Mouse (Mus musculus) monocyte, adult 2 months (primary cell): ENCODE results near the gene Olfr524.

Source experiments
- DNase-seq, 2 experiments: peaks; one replicate each; pipeline ENCODE4 v3.0.0; 2022; ENCODE audit warnings: low spot score in 2 of 2, low read depth in 1 of 2

Gene Olfr524

GRCm38 (mm10) chr7:140205864-140206263 lies at the start of gene Olfr524:
Gene Olfr524, minus strand, starts transcription at chr7:140205964.
- no peak for DNase-seq

- no peak for DNase-seq
These were observed 48.1 kb upstream of the Olfr524 start for GRCm38 (mm10) chr7:140253780-140254299.

GRCm38 (mm10) chr7:140247216-140247615 lies 41.5 kb upstream of the Olfr524 start, which contains the start of gene 5830411N06Rik:
Gene 5830411N06Rik, plus strand, starts transcription at chr7:140247284.
- no peak for DNase-seq

- no peak for DNase-seq
These were observed 27.9 kb upstream of the Olfr524 start for GRCm38 (mm10) chr7:140233696-140234095.

GRCm38 (mm10) chr7:140231026-140231425 lies 25.3 kb upstream of the Olfr524 start:
- no peak for DNase-seq

- no peak for DNase-seq
These were observed 22.7 kb upstream of the Olfr524 start for GRCm38 (mm10) chr7:140228476-140228875.

GRCm38 (mm10) chr7:140224209-140224608 lies 18.4 kb upstream of the Olfr524 start:
- no peak for DNase-seq

GRCm38 (mm10) chr7:140220375-140220774 lies 14.6 kb upstream of the Olfr524 start:
- no peak for DNase-seq

- no peak for DNase-seq
These were observed 13.5 kb upstream of the Olfr524 start for GRCm38 (mm10) chr7:140219268-140219667.

GRCm38 (mm10) chr7:140217967-140218366 lies 12.2 kb upstream of the Olfr524 start, which contains the start of gene Cd163l1:
Gene Cd163l1, plus strand, starts transcription at chr7:140218267.
- no peak for DNase-seq

- DNase-seq: no peak
These were observed 8.1 kb upstream of the Olfr524 start for GRCm38 (mm10) chr7:140213841-140214240.

- no peak for DNase-seq
These were observed 2.9 kb upstream of the Olfr524 start for GRCm38 (mm10) chr7:140208677-140209076.

GRCm38 (mm10) chr7:140208153-140208552 lies 2.4 kb upstream of the Olfr524 start:
- no peak for DNase-seq

- no peak for DNase-seq
These were observed 1.1 kb upstream of the Olfr524 start for GRCm38 (mm10) chr7:140206904-140207303.

GRCm38 (mm10) chr7:140201090-140201489 lies 4.7 kb downstream of the Olfr524 start:
- DNase-seq: no peak

GRCm38 (mm10) chr7:140196002-140196401 lies 9.8 kb downstream of the Olfr524 start:
- DNase-seq: no peak

- DNase-seq: no peak
These were observed 11.7 kb downstream of the Olfr524 start for GRCm38 (mm10) chr7:140194031-140194430.

GRCm38 (mm10) chr7:140192851-140193250 lies 12.9 kb downstream of the Olfr524 start:
- DNase-seq: no peak

- DNase-seq: no peak
These were observed 13.3 kb downstream of the Olfr524 start for GRCm38 (mm10) chr7:140192445-140192844.

- no peak for DNase-seq
These were observed 15.3 kb downstream of the Olfr524 start for GRCm38 (mm10) chr7:140190435-140190834.

GRCm38 (mm10) chr7:140188391-140189328 lies 17.1 kb downstream of the Olfr524 start:
- no peak for DNase-seq

- DNase-seq: no peak
These were observed 17.9 kb downstream of the Olfr524 start for GRCm38 (mm10) chr7:140187721-140188390.
